Mouse (Mus musculus) MEL (cell line): ENCODE results near the gene Drosha. TPM values are rescaled to one million over a fixed set of nuclear protein-coding genes. Genes with fewer than 3 reads are reported as not detected.

Experiments
- DNase-seq: peaks from one replicate; pipeline ENCODE4 v3.0.0; 2011; ENCODE audit warnings: low read depth, low spot score
- H3K27ac ChIP-seq: 2 replicates; pipeline ENCODE4 v1.5.1; 2012; ENCODE audit warnings: low read depth, mild to moderate bottlenecking, control low read depth, low read length, moderate library complexity; ENCODE audit not compliant: control insufficient read depth
- H3K27me3 ChIP-seq, 2 experiments: fragments of 150-350 bp in 1 of 2; sonication (generic) in 1 of 2; 2 replicates each; pipeline ENCODE4 v1.6.1; 2012; ENCODE audit warnings: low read length in 2 of 2, mild to moderate bottlenecking in 2 of 2, improper control_type of control experiment in 1 of 2, moderate library complexity in 1 of 2; ENCODE audit not compliant: insufficient read depth in 2 of 2, control insufficient read depth in 1 of 2
- H3K36me3 ChIP-seq, 2 experiments: 2 replicates each; pipeline ENCODE4 v1.6.1; 2012 to 2014; ENCODE audit warnings: low read length in 2 of 2, improper control_type of control experiment in 1 of 2, inconsistent platforms in 1 of 2, mild to moderate bottlenecking in 1 of 2; ENCODE audit not compliant: insufficient read depth in 2 of 2, control insufficient read depth in 1 of 2
- H3K4me1 ChIP-seq, 2 experiments: fragments of 150-350 bp in 1 of 2; sonication (generic) in 1 of 2; 2 replicates each; pipeline ENCODE4 v1.6.1; 2012; ENCODE audit warnings: low read length in 2 of 2, improper control_type of control experiment in 1 of 2, mild to moderate bottlenecking in 1 of 2; ENCODE audit not compliant: insufficient read depth in 2 of 2, control insufficient read depth in 1 of 2
- H3K4me3 ChIP-seq, 2 experiments: fragments of 150-350 bp in 1 of 2; sonication (generic) in 1 of 2; 2 replicates each; pipeline ENCODE4 v1.5.1; 2012; ENCODE audit warnings: low read depth in 2 of 2, low read length in 2 of 2, mild to moderate bottlenecking in 2 of 2, moderate library complexity in 2 of 2, control low read depth in 1 of 2, improper control_type of control experiment in 1 of 2; ENCODE audit not compliant: control insufficient read depth in 1 of 2, insufficient read depth in 1 of 2
- H3K79me2 ChIP-seq: 2 replicates; pipeline ENCODE4 v1.6.1; 2012; ENCODE audit warnings: mild to moderate bottlenecking, low read length, moderate library complexity; ENCODE audit not compliant: control insufficient read depth, poor library complexity, insufficient read depth
- H3K9ac ChIP-seq: 2 replicates; pipeline ENCODE4 v1.6.1; 2012; ENCODE audit warnings: low read depth, mild to moderate bottlenecking, control low read depth, low read length, moderate library complexity; ENCODE audit not compliant: control insufficient read depth, poor library complexity, severe bottlenecking
- H3K9me3 ChIP-seq: fragments of 150-350 bp; sonication (generic); replicated peaks from 2 replicates; pipeline ENCODE4 v1.6.1; 2012; ENCODE audit warnings: mild to moderate bottlenecking, low read length, improper control_type of control experiment, moderate library complexity; ENCODE audit not compliant: insufficient read depth
- CHD1 ChIP-seq: IDR thresholded peaks from 2 replicates; pipeline ENCODE4 v1.6.1; 2012; ENCODE audit warnings: low read depth, mild to moderate bottlenecking, inconsistent platforms, low read length, improper control_type of control experiment
- CHD2 ChIP-seq: IDR thresholded peaks from 2 replicates; pipeline ENCODE4 v1.6.1; 2011; ENCODE audit warnings: low read length, improper control_type of control experiment
- CTCF ChIP-seq, 3 experiments: IDR thresholded peaks in 2 of 3; conservative IDR thresholded peaks in 1 of 3; 2 replicates each; pipeline ENCODE4 v1.5.1; 2011 to 2012; ENCODE audit warnings: low read length in 3 of 3, low read depth in 2 of 3, mild to moderate bottlenecking in 2 of 3, improper control_type of control experiment in 1 of 3, inconsistent platforms in 1 of 3, mixed read lengths in 1 of 3, moderate library complexity in 1 of 3; ENCODE audit not compliant: control insufficient read depth in 1 of 3, insufficient read depth in 1 of 3, poor library complexity in 1 of 3, severe bottlenecking in 1 of 3
- E2F4 ChIP-seq: IDR thresholded peaks from 2 replicates; pipeline ENCODE4 v1.6.1; 2011; ENCODE audit warnings: low read depth, low read length, improper control_type of control experiment, borderline replicate concordance
- ELF1 ChIP-seq: IDR thresholded peaks from 2 replicates; pipeline ENCODE4 v1.6.1; 2014; ENCODE audit warnings: low read depth, mild to moderate bottlenecking, inconsistent platforms, low read length, improper control_type of control experiment, moderate library complexity
- EP300 ChIP-seq, 2 experiments: IDR thresholded peaks; 2 replicates each; pipeline ENCODE4 v1.6.1; 2011; ENCODE audit warnings: improper control_type of control experiment in 2 of 2, low read length in 2 of 2, low read depth in 1 of 2, mild to moderate bottlenecking in 1 of 2
- GATA1 ChIP-seq: IDR thresholded peaks from 2 replicates; pipeline ENCODE4 v1.6.1; 2011; ENCODE audit warnings: low read depth, low read length, improper control_type of control experiment
- HCFC1 ChIP-seq: IDR thresholded peaks from 2 replicates; pipeline ENCODE4 v1.6.1; 2012; ENCODE audit warnings: low read depth, mild to moderate bottlenecking, inconsistent platforms, low read length, improper control_type of control experiment, moderate library complexity
- JUND ChIP-seq: IDR thresholded peaks from 2 replicates; pipeline ENCODE4 v1.6.1; 2011; ENCODE audit warnings: low read depth, mild to moderate bottlenecking, improper control_type of control experiment, low read length
- MAX ChIP-seq: IDR thresholded peaks from 2 replicates; pipeline ENCODE4 v1.6.1; 2011; ENCODE audit warnings: low read length, improper control_type of control experiment
- MAZ ChIP-seq: IDR thresholded peaks from 2 replicates; pipeline ENCODE4 v1.6.1; 2012; ENCODE audit warnings: low read depth, mild to moderate bottlenecking, inconsistent platforms, low read length, improper control_type of control experiment
- MXI1 ChIP-seq: IDR thresholded peaks from 2 replicates; pipeline ENCODE4 v1.6.1; 2011; ENCODE audit warnings: mild to moderate bottlenecking, low read depth, low read length, improper control_type of control experiment
- MYB ChIP-seq: IDR thresholded peaks from 2 replicates; pipeline ENCODE4 v1.6.1; 2011; ENCODE audit warnings: mild to moderate bottlenecking, low read depth, low read length, improper control_type of control experiment
- MYC ChIP-seq: IDR thresholded peaks from 2 replicates; pipeline ENCODE4 v1.6.1; 2011; ENCODE audit warnings: low read depth, mild to moderate bottlenecking, low read length, improper control_type of control experiment, moderate library complexity
- POLR2A ChIP-seq, 2 experiments: IDR thresholded peaks; 2 replicates each; pipeline ENCODE4 v1.6.1; 2011 to 2012; ENCODE audit warnings: low read length in 2 of 2, mild to moderate bottlenecking in 2 of 2, control low read depth in 1 of 2, improper control_type of control experiment in 1 of 2, low read depth in 1 of 2, moderate library complexity in 1 of 2; ENCODE audit not compliant: control insufficient read depth in 1 of 2, insufficient read depth in 1 of 2, poor library complexity in 1 of 2
- POLR2AphosphoS2 ChIP-seq: IDR thresholded peaks from 2 replicates; pipeline ENCODE4 v1.6.1; 2011; ENCODE audit warnings: low read length, improper control_type of control experiment
- RCOR1 ChIP-seq: IDR thresholded peaks from 2 replicates; pipeline ENCODE4 v1.6.1; 2012; ENCODE audit warnings: low read depth, mild to moderate bottlenecking, inconsistent platforms, low read length, improper control_type of control experiment
- SIN3A ChIP-seq: IDR thresholded peaks from 2 replicates; pipeline ENCODE4 v1.6.1; 2012; ENCODE audit warnings: low read length, improper control_type of control experiment, inconsistent platforms
- TAL1 ChIP-seq: IDR thresholded peaks from 2 replicates; pipeline ENCODE4 v1.6.1; 2012; ENCODE audit warnings: mild to moderate bottlenecking, inconsistent platforms, low read length, moderate library complexity, mixed read lengths
- USF1 ChIP-seq: IDR thresholded peaks from 2 replicates; pipeline ENCODE4 v1.6.1; 2014; ENCODE audit warnings: low read depth, mild to moderate bottlenecking, inconsistent platforms, low read length, improper control_type of control experiment, moderate library complexity
- ZC3H11A ChIP-seq: IDR thresholded peaks from 2 replicates; pipeline ENCODE4 v1.6.1; 2012; ENCODE audit warnings: low read depth, mild to moderate bottlenecking, inconsistent platforms, low read length, improper control_type of control experiment
- ZKSCAN1 ChIP-seq: IDR thresholded peaks from 2 replicates; pipeline ENCODE4 v1.6.1; 2012; ENCODE audit warnings: low read depth, mild to moderate bottlenecking, inconsistent platforms, low read length, improper control_type of control experiment, moderate library complexity
- ZMIZ1 ChIP-seq: IDR thresholded peaks from 2 replicates; pipeline ENCODE4 v1.6.1; 2012; ENCODE audit warnings: low read depth, mild to moderate bottlenecking, inconsistent platforms, low read length, improper control_type of control experiment, moderate library complexity
- ZNF384 ChIP-seq: IDR thresholded peaks from 2 replicates; pipeline ENCODE4 v1.6.1; 2012; ENCODE audit warnings: low read depth, mild to moderate bottlenecking, inconsistent platforms, low read length, improper control_type of control experiment
- polyA plus RNA-seq, 2 experiments: library from polyadenylated mRNA; stranded (reverse) in 1 of 2; unstranded in 1 of 2; fragments of >175 nt in 1 of 2; fragments of >200 nt in 1 of 2; gene quantifications; 2 replicates each; pipeline versions ENCODE4 v1.2.1 to v1.2.4; 2012; ENCODE audit warnings: low replicate concordance in 2 of 2, low read depth in 1 of 2; ENCODE audit not compliant: insufficient read length in 2 of 2, insufficient read depth in 1 of 2, missing spikeins in 1 of 2
- total RNA-seq: library from RNA; depleted of rRNA; stranded (reverse); fragments of 300-350 nt; gene quantifications from 2 replicates; pipeline ENCODE4 v1.2.3, GENCODE M21; 2012

Drosha gene
- total and polyA plus RNA-seq, 3 experiments = 43.3 to 482 (median 96.9) TPM

DNA sequence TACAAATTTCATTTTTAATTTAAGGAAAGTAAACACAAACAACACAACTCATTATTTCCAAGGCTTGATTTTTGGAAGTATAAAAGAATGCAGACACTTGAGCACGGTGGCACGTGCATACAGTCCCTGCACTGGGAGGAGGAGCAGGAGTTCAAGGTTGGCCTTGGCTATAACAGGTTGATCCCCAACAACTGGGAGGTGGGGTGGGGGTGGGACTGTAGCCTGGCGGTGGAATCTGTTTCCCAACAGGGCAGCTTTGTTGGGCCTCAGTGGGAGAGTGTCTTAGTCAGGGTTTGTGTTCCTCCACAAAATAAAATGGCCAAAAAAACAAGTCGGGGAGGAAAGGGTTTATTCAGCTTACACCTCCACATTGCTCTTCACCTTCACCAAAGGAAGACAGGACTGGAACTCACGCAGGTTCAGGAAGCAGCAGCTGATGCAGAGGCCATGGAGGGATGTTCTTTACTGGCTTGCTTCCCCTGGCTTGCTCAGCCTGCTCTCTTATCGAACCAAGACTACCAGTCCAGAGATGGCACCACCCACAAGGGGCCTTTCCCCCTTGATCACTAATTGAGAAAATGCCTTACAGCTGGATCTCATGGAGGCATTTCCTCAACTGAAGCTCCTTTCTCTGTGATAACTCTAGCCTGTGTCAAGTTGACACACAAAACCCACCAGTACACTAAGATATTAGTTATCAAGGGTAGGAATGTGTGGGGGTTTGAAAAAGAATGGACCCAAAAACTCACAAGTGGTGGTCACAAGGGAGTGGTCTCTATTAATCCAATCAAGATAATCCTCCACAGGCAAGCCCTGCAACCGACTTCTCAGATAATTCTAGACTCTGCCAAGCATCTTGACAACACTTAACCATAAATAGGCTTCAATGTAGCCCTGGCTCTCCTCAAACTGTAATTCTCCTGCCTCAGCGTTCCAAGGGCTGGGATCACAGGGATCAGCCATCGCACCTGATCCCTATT is 1.9 kb upstream of the Drosha start:
- H3K9ac ChIP-seq = peak overlapping the region; percentile 95
- no peaks in the 10 kb centered on the region for H3K9me3 ChIP-seq
- peaks cover 18 to 33% of the 10 kb centered on the region in 2 experiments for H3K36me3 ChIP-seq
- peak in 1 of 2 experiments; percentile 6; a peak in 2 of 4 replicates for TF ChIP-seq EP300 (IDR thresholded peaks at IDR 0.05; ENCODE audit: low read depth in 1 of 2, low read length in 2 of 2)
- no peak for TF ChIP-seq ZMIZ1
- H3K4me1 ChIP-seq = peaks cover 2 to 23% of the 10 kb centered on the region in 2 experiments; a peak in 3 of 4 replicates
- peaks cover 28% of the 10 kb centered on the region for H3K79me2 ChIP-seq
- H3K27ac ChIP-seq = peak overlapping the region; percentile 79
- peak overlapping the region; percentile 9 to 71 for H3K4me3 ChIP-seq
- H3K27me3 ChIP-seq = no peaks in the 10 kb centered on the region
- peak; percentile 58 for DNase-seq

DNA sequence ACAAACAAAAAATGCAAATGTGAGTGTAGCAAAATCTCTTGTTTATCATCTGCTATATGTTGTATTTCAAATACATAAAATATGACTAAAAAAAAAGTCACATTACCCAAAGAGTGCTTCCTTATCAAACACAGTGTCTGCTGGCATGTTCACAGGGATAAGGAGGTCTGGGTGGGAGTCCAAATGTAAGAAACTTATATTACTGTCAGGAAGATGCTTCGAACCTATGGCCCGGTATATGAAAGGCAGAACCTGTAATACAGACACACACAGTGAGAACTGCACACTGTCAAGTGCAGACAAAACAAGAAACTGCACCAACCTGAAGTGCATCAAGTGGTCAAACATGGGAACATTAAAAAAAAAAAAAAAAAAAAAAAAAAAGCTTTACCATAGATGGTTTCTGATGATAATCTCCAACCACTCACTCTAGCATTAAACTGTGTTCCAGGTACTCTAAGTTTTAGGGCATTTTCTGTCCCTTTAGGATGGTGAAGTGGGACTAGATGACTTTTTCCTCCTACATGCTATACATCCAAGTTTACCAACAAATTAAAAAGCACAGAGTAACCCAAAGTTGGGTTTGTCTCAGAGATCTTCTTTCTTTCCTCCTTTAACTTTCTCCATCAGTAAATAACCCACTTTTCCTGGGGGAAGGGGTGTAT is 1.0 kb upstream of the Drosha start:
- peak; percentile 66 for DNase-seq
- Histone ChIP-seq H3K79me2 (peaks cover 28% of the 10 kb centered on the region), H3K4me3 (peak overlapping the region; percentile 71 to 89), H3K4me1 (peaks cover 2 to 23% of the 10 kb centered on the region in 2 experiments; a peak in 3 of 4 replicates), H3K9me3 (no peaks in the 10 kb centered on the region), H3K27ac (peak overlapping the region; percentile 79), H3K27me3 (no peaks in the 10 kb centered on the region), H3K9ac (peak overlapping the region; percentile 95), H3K36me3 (peaks cover 19 to 33% of the 10 kb centered on the region in 2 experiments)
- TF ChIP-seq MYB = no peak
- TF ChIP-seq POLR2AphosphoS2 = no peak
- no peak for TF ChIP-seq ZC3H11A
- no peak for TF ChIP-seq JUND
- no peak; the same call in 1 of the 2 replicates for TF ChIP-seq SIN3A
- no peak for TF ChIP-seq MYC
- no peak for TF ChIP-seq HCFC1
- no peak for TF ChIP-seq RCOR1
- no peak for TF ChIP-seq ZKSCAN1
- no peak for TF ChIP-seq CTCF (IDR thresholded peaks at IDR 0.05 in 2 of 3, conservative IDR thresholded peaks at IDR 0.05 in 1 of 3; ENCODE audit: control insufficient read depth in 1 of 3, insufficient read depth in 1 of 3, low read depth in 2 of 3, low read length in 3 of 3, poor library complexity in 1 of 3, severe bottlenecking in 1 of 3)
- TF ChIP-seq ZMIZ1 = no peak
- peak; percentile 50; the same call in 1 of the 2 replicates for TF ChIP-seq TAL1
- no peak for TF ChIP-seq MXI1
- TF ChIP-seq ELF1 = no peak
- TF ChIP-seq E2F4 = no peak
- 0 out of 2 replicates have a peak, but pooled peaks have one; percentile 25 for TF ChIP-seq MAX
- no peak for TF ChIP-seq CHD2
- peak; percentile 97 for TF ChIP-seq CHD1
- TF ChIP-seq ZNF384 = peak; percentile 96
- TF ChIP-seq POLR2A (IDR thresholded peaks at IDR 0.05; ENCODE audit: control insufficient read depth in 1 of 2, insufficient read depth in 1 of 2, low read depth in 1 of 2, low read length in 2 of 2, poor library complexity in 1 of 2) = no peak
- peak; percentile 55 for TF ChIP-seq GATA1
- peak; percentile 7 to 34; a peak in 3 of 4 replicates for TF ChIP-seq EP300 (IDR thresholded peaks at IDR 0.05; ENCODE audit: low read depth in 1 of 2, low read length in 2 of 2)
- TF ChIP-seq MAZ = no peak
- TF ChIP-seq USF1 = no peak
